Mouse (Mus musculus) hindbrain, embryonic 14.5 days (tissue): Measurements from ENCODE around the gene Dnajb8. TPM values are rescaled to one million over a fixed set of nuclear protein-coding genes. Genes with fewer than 3 reads are reported as not detected.
A peak's percentile ranks its signal among the peaks of the same experiment; 100 is the strongest.

ENCODE experiments used
- ATAC-seq: fragments of 200-750 bp; cut with Nextera tagmentation; 2 replicates; pipeline ENCODE4 v1.8.0; 2017; ENCODE audit warnings: moderate number of reproducible peaks, mild to moderate bottlenecking, moderate TSS enrichment, moderate library complexity; ENCODE audit not compliant: low FRiP score
- DNase-seq: peaks from one replicate; pipeline ENCODE4 v3.0.0-alpha.2; 2015; ENCODE audit warnings: low spot score
- H3K27ac ChIP-seq: fragments of 300-500 bp; sonication (generic); 2 replicates; pipeline ENCODE4 v1.5.1; 2014; ENCODE audit warnings: mild to moderate bottlenecking, moderate library complexity
- H3K27me3 ChIP-seq: fragments of 300-500 bp; sonication (generic); 2 replicates; pipeline ENCODE4 v1.6.1; 2014; ENCODE audit warnings: mild to moderate bottlenecking, low read length, mixed read lengths; ENCODE audit not compliant: control insufficient read depth, insufficient read depth
- H3K36me3 ChIP-seq: fragments of 300-500 bp; sonication (generic); replicated peaks from 2 replicates; pipeline ENCODE4 v1.6.1; 2014; ENCODE audit not compliant: control insufficient read depth, insufficient read depth
- H3K4me1 ChIP-seq: fragments of 300-500 bp; sonication (generic); replicated peaks from 2 replicates; pipeline ENCODE4 v1.6.1; 2014; ENCODE audit warnings: antibody characterized with exemption, low read length, mixed read lengths; ENCODE audit not compliant: control insufficient read depth, insufficient read depth
- H3K4me2 ChIP-seq: fragments of 300-500 bp; sonication (generic); replicated peaks from 2 replicates; pipeline ENCODE4 v1.6.1; 2014; ENCODE audit warnings: mild to moderate bottlenecking, moderate library complexity
- H3K4me3 ChIP-seq: fragments of 300-500 bp; sonication (generic); replicated peaks from 2 replicates; pipeline ENCODE4 v1.5.1; 2014; ENCODE audit warnings: mild to moderate bottlenecking, low read length
- H3K9ac ChIP-seq: fragments of 300-500 bp; sonication (generic); 2 replicates; pipeline ENCODE4 v1.6.1; 2014
- H3K9me3 ChIP-seq: fragments of 300-500 bp; sonication (generic); 2 replicates; pipeline ENCODE4 v1.6.1; 2016; ENCODE audit warnings: low read length; ENCODE audit not compliant: control insufficient read depth
- WGBS: fragments of 180-500 bp; shearing (Covaris S2); extraction: QIAGEN DNeasy Blood & Tissue Kit; methylation state at CpG from one replicate; pipeline ENCODE4 v1.1.7; 2014; 5-methylcytosine and 5-hydroxymethylcytosine counted together
- polyA plus RNA-seq: library from polyadenylated mRNA; unstranded; fragments of >200 nt; fragmentation: Nextera tagmentation; extraction: Ambion mirVana; gene quantifications from 2 replicates; pipeline ENCODE4 v1.2.1, GENCODE M21; 2014

The Dnajb8 gene
- polyA plus RNA-seq, 1 experiment from 2014 or later, result not detected

- Histone ChIP-seq H3K4me1 (no peaks in the 10 kb centered on the region; the same call in 1 of the 2 replicates), H3K9ac (no peak overlapping the region), H3K4me2 (no peak overlapping the region), H3K9me3 (no peaks in the 10 kb centered on the region), H3K27ac (no peak overlapping the region), H3K27me3 (no peaks in the 10 kb centered on the region), H3K4me3 (no peak overlapping the region), H3K36me3 (no peaks in the 10 kb centered on the region; the same call in 1 of the 2 replicates)
- 16% methylated on average over 9 of the region's 9 CpGs for WGBS
- ATAC-seq (no peak; the same call in 1 of the 2 replicates), DNase-seq (peak; percentile 27)
These were observed 40.1 kb downstream of the Dnajb8 start for GRCm38 (mm10) chr6:88262160-88262559.

DNA sequence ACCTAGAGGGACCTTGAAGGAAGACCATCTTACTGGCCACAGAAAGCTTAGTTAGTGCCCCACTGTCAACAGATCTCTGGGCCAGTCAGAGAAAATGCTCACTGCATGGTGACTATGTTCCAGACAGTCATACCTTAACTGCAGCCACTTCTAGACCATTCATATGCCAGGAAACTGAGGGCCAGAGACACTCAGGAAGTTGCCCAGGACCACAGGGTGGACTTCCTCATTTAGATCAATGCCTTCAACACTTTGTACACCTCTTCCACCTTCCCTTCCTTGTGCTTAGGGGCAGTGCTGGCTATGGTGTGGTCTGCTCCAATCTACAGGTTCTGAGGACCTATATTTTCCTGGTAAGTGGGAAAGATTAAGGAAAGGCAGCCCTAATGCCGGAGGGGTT, 43.3 kb downstream of the Dnajb8 start:
- Histone ChIP-seq H3K4me3 (no peak overlapping the region), H3K9ac (no peak overlapping the region), H3K36me3 (no peaks in the 10 kb centered on the region), H3K9me3 (no peaks in the 10 kb centered on the region), H3K4me1 (no peaks in the 10 kb centered on the region; the same call in 1 of the 2 replicates), H3K27me3 (no peaks in the 10 kb centered on the region), H3K27ac (no peak overlapping the region), H3K4me2 (no peak overlapping the region)
- DNase-seq (no peak), ATAC-seq (no peak)
- 95% methylated on average over 1 of the region's 1 CpGs for WGBS

GRCm38 (mm10) chr6:88266055-88266454, 44.0 kb downstream of the Dnajb8 start:
- no peak for ATAC-seq
- DNase-seq, result no peak
- WGBS, result 83% methylated on average over 3 of the region's 3 CpGs
- Histone ChIP-seq H3K36me3 (no peaks in the 10 kb centered on the region), H3K9me3 (no peaks in the 10 kb centered on the region), H3K9ac (no peak overlapping the region), H3K4me2 (no peak overlapping the region), H3K27me3 (no peaks in the 10 kb centered on the region), H3K4me3 (no peak overlapping the region), H3K4me1 (no peaks in the 10 kb centered on the region; the same call in 1 of the 2 replicates), H3K27ac (no peak overlapping the region)

GRCm38 (mm10) chr6:88267068-88267467, 45.0 kb downstream of the Dnajb8 start:
- H3K9ac ChIP-seq, result no peak overlapping the region
- ATAC-seq (no peak), DNase-seq (no peak)
- no peaks in the 10 kb centered on the region for H3K27me3 ChIP-seq
- no peaks in the 10 kb centered on the region; the same call in 1 of the 2 replicates for H3K4me1 ChIP-seq
- no peak overlapping the region for H3K4me2 ChIP-seq
- H3K4me3 ChIP-seq, result no peak overlapping the region
- no peak overlapping the region for H3K27ac ChIP-seq
- no peaks in the 10 kb centered on the region for H3K36me3 ChIP-seq
- no peaks in the 10 kb centered on the region for H3K9me3 ChIP-seq
- WGBS, result 91% methylated on average over 3 of the region's 3 CpGs

GRCm38 (mm10) chr6:88267970-88268369, 45.9 kb downstream of the Dnajb8 start:
- whole genome bisulfite sequencing, result 98% methylated on average over 2 of the region's 2 CpGs
- Histone ChIP-seq H3K9me3 (no peaks in the 10 kb centered on the region), H3K4me2 (no peak overlapping the region), H3K36me3 (no peaks in the 10 kb centered on the region), H3K4me3 (no peak overlapping the region), H3K27me3 (no peaks in the 10 kb centered on the region), H3K9ac (no peak overlapping the region), H3K27ac (no peak overlapping the region), H3K4me1 (no peaks in the 10 kb centered on the region)
- DNase-seq (no peak), ATAC-seq (no peak)

DNA sequence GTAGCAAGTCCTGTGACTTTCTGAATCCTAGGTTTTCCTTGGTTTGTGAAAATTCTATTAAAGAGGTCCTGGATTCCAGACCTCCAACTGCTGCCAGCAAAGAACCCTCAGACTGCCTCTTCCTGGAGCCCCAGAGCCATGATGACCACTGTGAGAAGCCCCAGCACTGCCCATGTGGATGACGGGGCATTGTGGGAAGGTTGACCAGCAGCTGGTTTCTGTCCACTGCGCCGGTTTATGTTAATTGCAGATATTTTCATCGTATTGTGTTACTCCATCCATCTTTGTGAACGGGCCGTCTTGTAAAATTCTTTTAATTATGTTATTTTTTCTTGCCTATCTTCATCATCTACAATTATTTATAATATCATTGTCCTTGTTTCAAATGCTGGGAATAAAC, 52.6 kb downstream of the Dnajb8 start:
- no peak overlapping the region for H3K4me3 ChIP-seq
- WGBS, result 91% methylated on average over 6 of the region's 6 CpGs
- H3K36me3 ChIP-seq, result no peaks in the 10 kb centered on the region
- DNase-seq (no peak), ATAC-seq (no peak)
- H3K4me2 ChIP-seq, result no peak overlapping the region
- no peaks in the 10 kb centered on the region for H3K4me1 ChIP-seq
- H3K9ac ChIP-seq, result no peak overlapping the region
- no peaks in the 10 kb centered on the region for H3K27me3 ChIP-seq
- no peak overlapping the region for H3K27ac ChIP-seq
- H3K9me3 ChIP-seq, result no peaks in the 10 kb centered on the region

- WGBS, result 89% methylated on average over 4 of the region's 4 CpGs
- H3K36me3 ChIP-seq, result no peaks in the 10 kb centered on the region
- H3K27me3 ChIP-seq, result no peaks in the 10 kb centered on the region
- H3K4me3 ChIP-seq, result no peak overlapping the region
- no peak overlapping the region for H3K27ac ChIP-seq
- H3K9me3 ChIP-seq, result no peaks in the 10 kb centered on the region
- no peak for DNase-seq
- H3K4me1 ChIP-seq, result no peaks in the 10 kb centered on the region
- H3K4me2 ChIP-seq, result no peak overlapping the region
- no peak for ATAC-seq
- H3K9ac ChIP-seq, result no peak overlapping the region
These were observed 54.2 kb downstream of the Dnajb8 start for GRCm38 (mm10) chr6:88276221-88276620.

GRCm38 (mm10) chr6:88277242-88277641, 55.2 kb downstream of the Dnajb8 start:
- H3K27ac ChIP-seq, result no peak overlapping the region
- no peak overlapping the region for H3K4me3 ChIP-seq
- DNase-seq (no peak), ATAC-seq (no peak)
- no peaks in the 10 kb centered on the region for H3K27me3 ChIP-seq
- no peaks in the 10 kb centered on the region for H3K9me3 ChIP-seq
- H3K4me2 ChIP-seq, result no peak overlapping the region
- 92% methylated on average over 4 of the region's 4 CpGs for WGBS
- no peak overlapping the region for H3K9ac ChIP-seq
- H3K4me1 ChIP-seq, result no peaks in the 10 kb centered on the region
- H3K36me3 ChIP-seq, result no peaks in the 10 kb centered on the region

DNA sequence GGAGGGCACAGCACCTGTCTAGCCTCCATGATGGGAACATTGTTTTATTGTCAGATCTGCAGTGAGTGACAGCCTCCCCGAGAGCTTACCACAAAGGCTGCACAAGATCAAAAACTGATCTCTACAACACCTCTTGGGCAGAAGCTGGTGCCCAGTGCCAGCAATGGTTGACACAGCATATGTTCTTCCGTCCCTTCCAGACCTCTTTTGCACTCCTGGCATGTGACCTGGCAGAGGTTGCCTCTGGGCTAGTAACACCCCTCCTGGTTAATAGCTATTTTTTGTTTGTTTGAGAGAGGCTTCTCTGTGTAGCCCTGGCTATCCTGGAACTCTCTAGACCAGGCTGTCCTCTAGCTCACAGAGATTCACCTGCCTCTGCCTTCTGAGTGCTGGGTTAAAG, 56.1 kb downstream of the Dnajb8 start:
- ATAC-seq (no peak), DNase-seq (no peak)
- no peaks in the 10 kb centered on the region for H3K27me3 ChIP-seq
- no peak overlapping the region for H3K4me3 ChIP-seq
- WGBS, result 79% methylated on average over 2 of the region's 2 CpGs
- H3K36me3 ChIP-seq, result no peaks in the 10 kb centered on the region
- H3K9me3 ChIP-seq, result no peaks in the 10 kb centered on the region
- no peak overlapping the region for H3K4me2 ChIP-seq
- H3K4me1 ChIP-seq, result no peaks in the 10 kb centered on the region
- no peak overlapping the region for H3K27ac ChIP-seq
- no peak overlapping the region for H3K9ac ChIP-seq

- H3K4me1 ChIP-seq, result no peaks in the 10 kb centered on the region
- no peak overlapping the region for H3K27ac ChIP-seq
- DNase-seq (peak; percentile 66), ATAC-seq (peak; percentile 80)
- no peaks in the 10 kb centered on the region for H3K36me3 ChIP-seq
- no peaks in the 10 kb centered on the region for H3K27me3 ChIP-seq
- WGBS, result 50% methylated on average over 6 of the region's 6 CpGs
- H3K4me3 ChIP-seq, result no peak overlapping the region
- H3K9me3 ChIP-seq, result no peaks in the 10 kb centered on the region
- H3K4me2 ChIP-seq, result no peak overlapping the region
- H3K9ac ChIP-seq, result no peak overlapping the region
These were observed 68.2 kb downstream of the Dnajb8 start for GRCm38 (mm10) chr6:88290129-88290766.
